Mouse (Mus musculus): ENCODE data around the gene Zc3h18. TPM values are rescaled to one million over a fixed set of nuclear protein-coding genes. Genes with fewer than 3 reads are reported as not detected.
A peak's percentile ranks its signal among the peaks of the same experiment; 100 is the strongest.

The Zc3h18 gene
- polyA plus RNA-seq (2015; fragmentation: Nextera tagmentation; extraction: Ambion mirVana): 53.2 and 53.9 TPM in 2 replicates

- H3K4me1 ChIP-seq: peaks cover 28% of the 10 kb centered on the region
- peak; percentile 96 for ATAC-seq (replicated peaks; ENCODE audit: low FRiP score)
- H3K4me3 ChIP-seq (replicated peaks): peak within 1 kb of the TSS; percentile 92
- H3K9ac ChIP-seq: peak within 1 kb of the TSS; percentile 94
- H3K36me3 ChIP-seq: peaks cover 25% of the 10 kb centered on the region
- H3K27ac ChIP-seq: peak within 1 kb of the TSS; percentile 96
- under 1% methylated on average over 104 of the region's 107 CpGs for whole genome bisulfite sequencing
- H3K4me2 ChIP-seq: peak within 1 kb of the TSS; percentile 68
- H3K27me3 ChIP-seq: no peaks in the 10 kb centered on the region
- no peaks in the 10 kb centered on the region for H3K9me3 ChIP-seq (replicated peaks)
Measured at GRCm38 (mm10) chr8:122376365-122377231, at the start of gene Zc3h18. Gene Zc3h18, plus strand, starts transcription at chr8:122376609.

DNA sequence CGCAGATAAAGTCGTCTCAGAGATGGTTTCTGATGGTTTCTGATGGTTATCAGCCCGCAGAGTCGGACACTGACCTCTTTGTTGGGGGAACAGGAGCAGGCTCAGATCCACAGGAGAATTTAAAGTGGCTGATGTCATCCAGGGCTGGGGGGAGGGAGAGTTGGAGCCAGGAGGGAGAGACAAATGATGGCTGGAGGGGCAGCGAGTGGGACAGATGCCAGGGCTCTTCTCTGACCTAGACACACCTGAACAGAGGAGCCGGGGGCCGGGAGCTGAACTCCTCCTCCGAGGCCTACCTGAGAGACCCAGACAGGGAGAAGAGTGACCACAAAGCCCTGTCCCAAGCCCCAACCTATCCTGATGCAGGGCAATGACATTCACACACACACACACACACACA lies 47.3 kb upstream of the Zc3h18 start:
- H3K9ac ChIP-seq: no peak overlapping the region
- no peak overlapping the region for H3K4me3 ChIP-seq (replicated peaks)
- no peak for ATAC-seq (replicated peaks; ENCODE audit: low FRiP score)
- peaks cover 58% of the 10 kb centered on the region for H3K4me1 ChIP-seq
- H3K36me3 ChIP-seq: peaks cover 18% of the 10 kb centered on the region
- H3K9me3 ChIP-seq (replicated peaks): no peaks in the 10 kb centered on the region
- H3K27me3 ChIP-seq: peaks cover 1% of the 10 kb centered on the region; the same call in 1 of the 2 replicates
- H3K27ac ChIP-seq: no peak overlapping the region
- 78% methylated on average over 8 of the region's 8 CpGs for WGBS
- no peak overlapping the region for H3K4me2 ChIP-seq

- Histone ChIP-seq H3K4me2 (no peak overlapping the region), H3K36me3 (peaks cover 21% of the 10 kb centered on the region), H3K27me3 (peaks cover 7% of the 10 kb centered on the region), H3K9me3 (replicated peaks) (no peaks in the 10 kb centered on the region), H3K4me3 (replicated peaks) (no peak overlapping the region), H3K4me1 (peaks cover 51% of the 10 kb centered on the region), H3K27ac (peak overlapping the region; percentile 72; the same call in 1 of the 2 replicates), H3K9ac (no peak overlapping the region)
- 81% methylated on average over 22 of the region's 22 CpGs for WGBS
- ATAC-seq (replicated peaks; ENCODE audit: low FRiP score): no peak
Measured at GRCm38 (mm10) chr8:122329553-122330239, 46.7 kb upstream of the Zc3h18 start.

DNA sequence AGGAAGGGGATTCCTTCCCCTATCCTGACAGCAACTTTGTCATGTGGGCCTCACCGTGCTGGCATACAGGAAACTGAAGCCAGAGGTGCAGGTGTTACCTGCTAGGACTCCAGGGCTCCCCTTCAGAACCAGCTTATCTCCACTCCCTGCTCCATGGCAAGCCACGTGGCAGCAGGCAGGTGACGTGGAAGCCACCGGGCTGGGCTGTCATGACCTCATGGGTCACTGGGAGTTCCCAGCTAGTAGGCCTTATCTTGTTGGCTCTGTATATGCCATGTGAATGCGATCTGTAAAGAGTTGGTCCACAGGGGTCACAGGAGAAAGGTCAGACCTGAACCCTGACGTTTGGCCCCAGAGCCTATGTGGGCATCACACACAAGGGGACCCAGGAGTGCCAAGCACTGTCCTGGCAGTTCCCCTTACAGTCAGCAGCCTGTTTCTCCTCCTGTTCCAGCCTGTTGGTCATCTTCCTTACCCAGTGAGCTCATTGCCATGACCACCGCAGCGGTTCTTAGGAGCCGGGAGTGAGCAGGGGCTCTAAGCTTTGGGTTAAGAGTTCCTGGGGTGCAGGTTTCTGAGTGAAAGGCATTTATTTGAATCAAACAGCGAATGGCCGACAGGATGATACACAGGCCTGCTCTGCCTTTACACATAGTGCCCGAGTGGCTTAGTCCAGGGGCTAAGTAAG lies 45.8 kb upstream of the Zc3h18 start:
- Histone ChIP-seq H3K4me1 (peaks cover 48% of the 10 kb centered on the region), H3K4me3 (replicated peaks) (no peak overlapping the region), H3K27me3 (peaks cover 16% of the 10 kb centered on the region), H3K4me2 (no peak overlapping the region), H3K36me3 (peaks cover 26% of the 10 kb centered on the region), H3K27ac (peak overlapping the region; percentile 72), H3K9ac (no peak overlapping the region), H3K9me3 (replicated peaks) (no peaks in the 10 kb centered on the region)
- no peak for ATAC-seq (replicated peaks; ENCODE audit: low FRiP score)
- WGBS: 73% methylated on average over 12 of the region's 12 CpGs

DNA sequence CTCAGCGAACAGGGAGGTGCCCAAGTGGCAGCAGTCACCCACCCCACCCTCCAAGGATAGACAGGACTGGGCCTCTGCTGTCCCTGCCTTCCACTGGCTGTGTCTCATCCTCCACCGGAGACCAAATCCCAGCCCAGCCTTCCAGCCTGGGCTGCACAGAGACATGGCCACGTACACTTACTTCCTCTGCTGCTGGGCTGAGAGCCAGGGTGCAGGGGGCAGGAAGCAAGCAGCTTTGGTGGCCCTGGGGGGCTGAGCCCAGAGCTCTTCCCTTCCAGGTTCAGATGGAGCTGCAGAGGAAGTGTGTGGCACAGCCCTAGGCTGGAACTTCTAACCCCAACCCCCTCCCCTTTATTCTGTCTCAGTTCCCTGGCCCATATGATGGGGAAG lies 45.3 kb upstream of the Zc3h18 start:
- ATAC-seq (replicated peaks; ENCODE audit: low FRiP score): no peak; the same call in 1 of the 2 replicates
- H3K27me3 ChIP-seq: peaks cover 22% of the 10 kb centered on the region
- no peaks in the 10 kb centered on the region for H3K9me3 ChIP-seq (replicated peaks)
- WGBS: 67% methylated on average over 3 of the region's 3 CpGs
- peak overlapping the region; percentile 72 for H3K27ac ChIP-seq
- no peak overlapping the region for H3K4me3 ChIP-seq (replicated peaks)
- no peak overlapping the region for H3K9ac ChIP-seq
- H3K36me3 ChIP-seq: peaks cover 29% of the 10 kb centered on the region
- no peak overlapping the region for H3K4me2 ChIP-seq
- H3K4me1 ChIP-seq: peaks cover 48% of the 10 kb centered on the region

DNA sequence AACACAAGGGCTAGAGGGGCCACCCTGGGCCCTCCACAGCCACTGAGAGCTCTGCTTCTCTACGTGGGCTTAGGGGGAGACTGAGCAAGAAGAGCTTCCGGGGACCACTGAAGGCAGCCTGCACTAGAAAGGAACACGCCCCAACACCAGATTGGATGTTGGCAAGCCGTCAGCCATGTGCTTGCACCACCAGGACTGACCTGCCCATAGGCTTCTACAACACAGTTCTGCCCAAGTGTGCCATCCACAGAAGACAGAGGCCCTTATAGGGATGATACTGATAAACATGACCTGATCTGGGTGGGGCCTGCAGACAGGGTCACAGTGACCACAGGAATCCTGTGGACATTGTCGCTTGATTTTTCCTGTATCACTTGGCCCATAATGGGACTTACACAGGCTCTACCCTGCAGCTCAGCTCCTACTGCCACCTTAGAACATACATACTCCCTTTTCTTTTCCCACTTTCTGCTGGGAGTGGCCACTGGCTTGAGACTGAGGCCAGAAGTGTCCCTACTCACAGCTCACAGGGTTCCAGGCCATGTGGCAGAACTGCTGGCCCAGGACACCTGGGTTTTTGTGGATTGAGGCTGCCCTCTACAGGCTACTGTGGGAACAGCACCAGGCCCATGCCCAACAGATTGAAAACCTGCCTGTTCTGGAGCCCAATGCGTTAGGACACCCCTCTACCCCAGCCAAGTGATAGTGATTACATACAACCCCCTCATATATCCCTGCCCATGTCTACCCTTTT lies 43.5 kb upstream of the Zc3h18 start:
- H3K27me3 ChIP-seq: peaks cover 39% of the 10 kb centered on the region
- 73% methylated on average over 6 of the region's 6 CpGs for WGBS
- H3K36me3 ChIP-seq: peaks cover 47% of the 10 kb centered on the region
- H3K4me2 ChIP-seq: no peak overlapping the region
- no peak overlapping the region for H3K9ac ChIP-seq
- no peak overlapping the region for H3K27ac ChIP-seq
- peaks cover 46% of the 10 kb centered on the region for H3K4me1 ChIP-seq
- H3K4me3 ChIP-seq (replicated peaks): no peak overlapping the region
- ATAC-seq (replicated peaks; ENCODE audit: low FRiP score): 0 out of 2 replicates have a peak, but pooled peaks have one; percentile 16
- no peaks in the 10 kb centered on the region for H3K9me3 ChIP-seq (replicated peaks)

DNA sequence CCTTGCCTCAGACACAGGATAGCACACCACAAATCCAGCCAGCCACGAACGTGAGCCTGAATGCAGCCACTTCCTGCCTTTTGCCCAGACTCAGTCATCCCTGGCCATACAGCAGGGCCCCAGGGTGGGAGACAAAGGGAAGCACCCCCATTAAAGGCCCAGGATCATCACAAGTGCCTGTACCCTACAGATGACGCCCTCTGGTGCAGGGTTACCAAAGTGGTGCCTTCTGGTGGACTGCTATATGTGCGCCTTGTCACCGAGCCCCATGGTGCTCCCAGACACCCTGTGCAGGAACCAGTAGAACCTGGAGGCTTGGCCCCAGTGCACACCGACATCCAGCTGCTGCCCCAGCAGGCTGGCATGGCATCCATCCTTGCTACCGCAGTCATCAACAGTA lies 42.9 kb upstream of the Zc3h18 start:
- H3K4me2 ChIP-seq: no peak overlapping the region
- H3K9me3 ChIP-seq (replicated peaks): no peaks in the 10 kb centered on the region
- peaks cover 44% of the 10 kb centered on the region for H3K27me3 ChIP-seq
- H3K27ac ChIP-seq: no peak overlapping the region
- ATAC-seq (replicated peaks; ENCODE audit: low FRiP score): no peak
- H3K9ac ChIP-seq: no peak overlapping the region
- H3K4me1 ChIP-seq: peaks cover 46% of the 10 kb centered on the region
- no peak overlapping the region for H3K4me3 ChIP-seq (replicated peaks)
- WGBS: 93% methylated on average over 7 of the region's 7 CpGs
- H3K36me3 ChIP-seq: peaks cover 48% of the 10 kb centered on the region

GRCm38 (mm10) chr8:122334791-122335490 lies 41.5 kb upstream of the Zc3h18 start:
- WGBS: 89% methylated on average over 13 of the region's 13 CpGs

GRCm38 (mm10) chr8:122335638-122336250 lies 40.7 kb upstream of the Zc3h18 start:
- H3K27me3 ChIP-seq: peaks cover 46% of the 10 kb centered on the region
- peak overlapping the region; percentile 94 for H3K4me2 ChIP-seq
- peak overlapping the region; percentile 56 for H3K4me3 ChIP-seq (replicated peaks)
- peak overlapping the region; percentile 45 for H3K9ac ChIP-seq
- WGBS: 25% methylated on average over 57 of the region's 57 CpGs
- H3K36me3 ChIP-seq: peaks cover 51% of the 10 kb centered on the region
- H3K4me1 ChIP-seq: peaks cover 33% of the 10 kb centered on the region
- no peak overlapping the region for H3K27ac ChIP-seq
- no peaks in the 10 kb centered on the region for H3K9me3 ChIP-seq (replicated peaks)
- peak; percentile 4; the same call in 1 of the 2 replicates for ATAC-seq (replicated peaks; ENCODE audit: low FRiP score)

More at GRCm38 (mm10) chr8:122334791-122335490, 41.5 kb upstream of the Zc3h18 start:
- Histone ChIP-seq H3K4me1 (peaks cover 41% of the 10 kb centered on the region), H3K4me3 (replicated peaks) (no peak overlapping the region), H3K27me3 (peaks cover 46% of the 10 kb centered on the region), H3K4me2 (no peak overlapping the region; the same call in 1 of the 2 replicates), H3K9ac (no peak overlapping the region), H3K36me3 (peaks cover 51% of the 10 kb centered on the region), H3K9me3 (replicated peaks) (no peaks in the 10 kb centered on the region), H3K27ac (no peak overlapping the region)
- no peak for ATAC-seq (replicated peaks; ENCODE audit: low FRiP score)

DNA sequence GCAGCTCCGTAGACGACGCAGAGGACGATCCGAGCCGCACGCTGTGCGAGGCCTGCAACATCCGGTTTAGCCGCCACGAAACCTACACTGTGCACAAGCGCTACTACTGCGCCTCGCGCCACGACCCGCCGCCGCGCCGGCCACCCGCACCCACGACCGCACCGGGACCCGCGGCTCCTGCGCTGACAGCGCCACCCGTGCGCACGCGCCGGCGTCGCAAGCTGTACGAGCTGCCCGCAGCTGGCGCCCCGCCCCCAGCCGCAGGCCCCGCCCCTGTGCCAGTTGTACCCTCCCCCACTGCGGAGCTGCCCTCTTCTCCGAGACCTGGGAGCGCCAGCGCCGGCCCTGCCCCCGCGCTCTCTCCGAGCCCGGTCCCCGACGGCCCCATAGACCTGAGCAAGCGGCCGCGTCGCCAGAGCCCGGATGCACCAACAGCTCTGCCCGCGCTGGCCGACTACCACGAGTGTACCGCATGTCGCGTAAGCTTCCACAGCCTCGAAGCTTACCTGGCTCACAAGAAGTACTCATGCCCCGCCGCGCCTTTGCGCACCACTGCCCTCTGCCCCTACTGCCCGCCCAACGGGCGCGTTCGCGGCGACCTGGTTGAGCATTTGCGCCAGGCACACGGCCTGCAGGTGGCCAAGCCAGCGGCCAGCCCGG lies 40.0 kb upstream of the Zc3h18 start:
- peaks cover 51% of the 10 kb centered on the region for H3K36me3 ChIP-seq
- peak overlapping the region; percentile 45 for H3K9ac ChIP-seq
- H3K27ac ChIP-seq: no peak overlapping the region
- H3K4me2 ChIP-seq: peak overlapping the region; percentile 94
- H3K27me3 ChIP-seq: peaks cover 46% of the 10 kb centered on the region
- H3K4me1 ChIP-seq: peaks cover 27% of the 10 kb centered on the region
- H3K4me3 ChIP-seq (replicated peaks): peak overlapping the region; percentile 56
- peak; percentile 44 for ATAC-seq (replicated peaks; ENCODE audit: low FRiP score)
- no peaks in the 10 kb centered on the region for H3K9me3 ChIP-seq (replicated peaks)
- WGBS: 18% methylated on average over 75 of the region's 81 CpGs

Data from kidney, embryonic 15.5 days (tissue).